Mouse (Mus musculus): ENCODE measurements around the gene Hnrnph3. TPM values are rescaled to one million over a fixed set of nuclear protein-coding genes. Genes with fewer than 3 reads are reported as not detected.
A peak's percentile ranks its signal among the peaks of the same experiment; 100 is the strongest.

Gene Hnrnph3
- polyA plus RNA-seq, 3 experiments from 2014 or later: 61.1 to 117 (median 97.4) TPM

GRCm38 (mm10) chr10:62980039-62980954 lies 43.7 kb downstream of the Hnrnph3 start, which contains the start of gene Rufy2:
Gene Rufy2 (plus strand): TSS chr10:62980223.
- ATAC-seq: peak; percentile 80

- peak; percentile 3 for ATAC-seq
Observed at GRCm38 (mm10) chr10:62979667-62980038, 44.4 kb downstream of the Hnrnph3 start.

GRCm38 (mm10) chr10:62971821-62972220 lies 52.2 kb downstream of the Hnrnph3 start:
- no peak for ATAC-seq

- ATAC-seq: no peak
Observed at GRCm38 (mm10) chr10:62966291-62966690, 57.7 kb downstream of the Hnrnph3 start.

GRCm38 (mm10) chr10:62965796-62966195 lies 58.2 kb downstream of the Hnrnph3 start:
- no peak for ATAC-seq

Other genes starting within 250 kb of the Hnrnph3 start
- gene Ccar1, start 231.9 kb downstream of the Hnrnph3 start, polyA plus RNA-seq (2017; shearing (Covaris generic)): 100 to 1,000 TPM; 122 to 149 (median 137) TPM
- 1 to 10 TPM; 2.6 to 9.0 (median 8.5) TPM for gene Tet1, start 115.2 kb downstream of the Hnrnph3 start, polyA plus RNA-seq (2017; shearing (Covaris generic))
- gene Slc25a16, start 103.6 kb downstream of the Hnrnph3 start, polyA plus RNA-seq (2017; shearing (Covaris generic)): 1 to 10 TPM; 2.9 to 5.1 (median 3.1) TPM
- gene Dna2, start 77.2 kb downstream of the Hnrnph3 start, polyA plus RNA-seq (2017; shearing (Covaris generic)): 1 to 10 TPM; 1.6 to 9.8 (median 3.6) TPM
- 10 to 100 TPM; 25.8 to 61.7 (median 43.9) TPM for gene Rufy2, start 44.0 kb downstream of the Hnrnph3 start, polyA plus RNA-seq (2017; shearing (Covaris generic))
- gene Pbld2, start 98 bp upstream of the Hnrnph3 start, polyA plus RNA-seq (2017; shearing (Covaris generic)): under 1 TPM in 2 of 3 experiments, not detected in 1; 0.51 to 0.98 TPM
- gene Pbld1, start 35.9 kb upstream of the Hnrnph3 start, polyA plus RNA-seq (2017; shearing (Covaris generic)): under 1 TPM in 2 of 3 experiments, not detected in 1; 0.15 to 0.21 TPM
- gene Atoh7, start 75.4 kb upstream of the Hnrnph3 start, polyA plus RNA-seq (2017; shearing (Covaris generic)): not detected
- gene Mypn, start 179.7 kb upstream of the Hnrnph3 start, polyA plus RNA-seq (2017; shearing (Covaris generic)): not detected
- 10 to 100 TPM; 62.9 to 89.9 (median 86.7) TPM for gene Herc4, start 219.6 kb upstream of the Hnrnph3 start, polyA plus RNA-seq (2017; shearing (Covaris generic))